Mouse (Mus musculus) liver, embryonic 11.5 days (tissue): ENCODE measurements at regions not wholly inside any gene's neighbourhood (a gene's known extent, or its start where the extent isn't known, plus 50 kb on each side); places are given as distances from the start of the nearest gene placed in this dataset.

Experiments
- ATAC-seq: fragments of 200-750 bp; cut with Nextera tagmentation; replicated peaks from 2 replicates; pipeline ENCODE4 v1.8.0; 2017; ENCODE audit warnings: moderate number of reproducible peaks, mild to moderate bottlenecking, moderate TSS enrichment, moderate library complexity; ENCODE audit not compliant: low FRiP score
- DNase-seq: peaks from one replicate; pipeline ENCODE4 v3.0.0-alpha.2; 2017; ENCODE audit warnings: low spot score
- H3K27ac ChIP-seq: fragments of 300-500 bp; sonication (generic); 2 replicates; pipeline ENCODE4 v1.5.1; 2014; ENCODE audit warnings: mild to moderate bottlenecking, low read depth, low read length, control low read depth
- H3K27me3 ChIP-seq: fragments of 300-500 bp; sonication (generic); replicated peaks from 2 replicates; pipeline ENCODE4 v1.6.1; 2014; ENCODE audit warnings: low read length, mixed read lengths; ENCODE audit not compliant: control insufficient read depth, insufficient read depth
- H3K36me3 ChIP-seq: fragments of 300-500 bp; sonication (generic); 2 replicates; pipeline ENCODE4 v1.6.1; 2014; ENCODE audit warnings: mild to moderate bottlenecking, low read length, moderate library complexity, mixed read lengths; ENCODE audit not compliant: control insufficient read depth, insufficient read depth
- H3K4me1 ChIP-seq: fragments of 300-500 bp; sonication (generic); replicated peaks from 2 replicates; pipeline ENCODE4 v1.6.1; 2014; ENCODE audit warnings: low read length, mixed read lengths; ENCODE audit not compliant: control insufficient read depth, insufficient read depth
- H3K4me2 ChIP-seq: fragments of 300-500 bp; sonication (generic); 2 replicates; pipeline ENCODE4 v1.6.1; 2014; ENCODE audit warnings: mild to moderate bottlenecking, control low read depth, moderate library complexity
- H3K4me3 ChIP-seq: fragments of 300-500 bp; sonication (generic); 2 replicates; pipeline ENCODE4 v1.5.1; 2014; ENCODE audit warnings: low read depth, low read length, control low read depth
- H3K9ac ChIP-seq: fragments of 300-500 bp; sonication (generic); 2 replicates; pipeline ENCODE4 v1.6.1; 2014; ENCODE audit warnings: low read depth, low read length, control low read depth
- H3K9me3 ChIP-seq: fragments of 300-500 bp; sonication (generic); 2 replicates; pipeline ENCODE4 v1.6.1; 2016; ENCODE audit warnings: low read length, inconsistent platforms, mixed read lengths; ENCODE audit not compliant: control insufficient read depth
- whole genome bisulfite sequencing: fragments of 180-500 bp; shearing (Covaris S2); extraction: QIAGEN DNeasy Blood & Tissue Kit; methylation state at CpG from one replicate; pipeline ENCODE4 v1.1.7; 2014; 5-methylcytosine and 5-hydroxymethylcytosine counted together

DNA sequence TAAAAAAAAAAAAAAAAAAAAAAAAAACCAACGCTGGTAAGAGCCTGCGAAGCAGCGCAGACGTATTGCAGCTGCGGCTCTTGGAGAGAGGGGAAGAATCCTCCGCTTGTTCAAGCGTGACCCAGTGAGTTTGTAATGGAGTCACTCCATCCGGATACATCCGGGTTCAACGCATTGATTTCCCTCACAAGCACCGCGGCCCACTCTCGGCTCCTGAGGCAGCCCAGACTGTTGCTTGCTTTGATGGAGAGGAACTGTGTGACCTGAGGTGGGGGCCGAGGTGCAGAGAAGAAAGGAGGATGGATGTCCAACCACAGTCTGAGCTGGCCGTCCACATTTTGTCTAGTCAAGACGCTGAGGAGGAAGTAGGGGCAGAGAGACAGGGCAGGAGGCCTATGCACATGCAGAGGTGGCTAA lies 68.0 kb upstream of the Arhgap5 start:
- H3K4me1 ChIP-seq, result no peaks in the 10 kb centered on the region
- H3K36me3 ChIP-seq, result no peaks in the 10 kb centered on the region
- no peak overlapping the region for H3K27ac ChIP-seq
- H3K27me3 ChIP-seq, result no peaks in the 10 kb centered on the region
- H3K9me3 ChIP-seq, result no peaks in the 10 kb centered on the region
- WGBS, result 83% methylated on average over 16 of the region's 16 CpGs
- no peak overlapping the region for H3K4me2 ChIP-seq
- H3K4me3 ChIP-seq, result no peak overlapping the region
- H3K9ac ChIP-seq, result no peak overlapping the region
- ATAC-seq, result no peak
- no peak for DNase-seq

DNA sequence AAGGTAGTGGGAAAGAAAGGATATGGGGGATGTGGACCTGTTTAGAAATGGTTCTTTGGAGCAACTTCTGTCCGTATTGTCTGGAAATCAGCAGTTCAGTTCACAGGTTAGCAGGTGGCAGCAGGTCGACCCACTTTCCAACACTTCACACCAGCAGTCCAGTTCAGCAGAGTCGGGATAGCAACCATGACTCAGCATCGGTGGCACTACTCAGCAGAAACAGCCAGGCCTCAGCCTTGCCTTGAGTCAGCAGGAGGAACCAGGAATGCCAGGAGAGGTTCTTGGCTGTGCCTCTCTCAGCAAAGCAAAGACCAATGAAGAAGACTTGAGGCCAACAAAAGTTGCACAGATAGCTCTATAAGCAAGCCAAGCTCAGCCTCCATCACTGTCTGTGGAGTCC lies 66.8 kb upstream of the Arhgap5 start:
- no peaks in the 10 kb centered on the region for H3K36me3 ChIP-seq
- H3K4me2 ChIP-seq, result no peak overlapping the region
- no peak overlapping the region for H3K4me3 ChIP-seq
- no peaks in the 10 kb centered on the region for H3K9me3 ChIP-seq
- no peak for ATAC-seq
- DNase-seq, result no peak
- no peaks in the 10 kb centered on the region for H3K4me1 ChIP-seq
- no peak overlapping the region for H3K27ac ChIP-seq
- no peaks in the 10 kb centered on the region for H3K27me3 ChIP-seq
- WGBS, result 81% methylated on average over 4 of the region's 4 CpGs
- no peak overlapping the region for H3K9ac ChIP-seq

GRCm38 (mm10) chr12:52439241-52439640 lies 64.5 kb upstream of the Arhgap5 start:
- DNase-seq (no peak), ATAC-seq (no peak)
- Histone ChIP-seq H3K36me3 (no peaks in the 10 kb centered on the region), H3K27ac (no peak overlapping the region), H3K9ac (no peak overlapping the region), H3K4me1 (no peaks in the 10 kb centered on the region), H3K4me2 (no peak overlapping the region), H3K4me3 (no peak overlapping the region), H3K27me3 (no peaks in the 10 kb centered on the region), H3K9me3 (no peaks in the 10 kb centered on the region)
- 82% methylated on average over 1 of the region's 1 CpGs for WGBS

DNA sequence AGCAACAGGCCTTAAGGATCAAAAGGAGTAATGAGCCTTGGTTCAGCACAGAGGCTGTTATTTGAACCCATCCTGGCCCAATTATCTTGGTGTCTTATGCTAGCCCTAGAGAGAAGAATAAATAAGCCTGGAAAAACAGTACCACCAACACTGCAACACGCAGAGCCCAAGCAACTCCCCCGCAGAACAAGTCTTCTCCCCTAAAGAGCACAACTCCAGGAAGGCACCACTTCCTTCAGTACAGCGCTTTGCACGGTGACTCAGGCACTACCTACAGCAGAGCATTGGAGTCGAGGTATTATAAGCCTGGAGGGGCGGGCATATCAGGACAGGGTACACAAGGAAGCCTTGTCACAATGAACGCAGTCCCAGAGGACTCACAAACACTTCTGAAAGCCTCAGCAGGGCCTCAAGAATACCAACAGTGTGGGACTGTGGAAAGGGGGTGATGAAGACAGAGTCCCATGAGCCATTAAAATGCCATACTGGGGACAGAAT lies 62.9 kb upstream of the Arhgap5 start:
- H3K4me3 ChIP-seq, result no peak overlapping the region
- WGBS, result 66% methylated on average over 7 of the region's 7 CpGs
- no peaks in the 10 kb centered on the region for H3K4me1 ChIP-seq
- no peaks in the 10 kb centered on the region for H3K9me3 ChIP-seq
- DNase-seq (no peak), ATAC-seq (no peak)
- no peaks in the 10 kb centered on the region for H3K27me3 ChIP-seq
- H3K36me3 ChIP-seq, result no peaks in the 10 kb centered on the region
- H3K4me2 ChIP-seq, result no peak overlapping the region
- H3K9ac ChIP-seq, result no peak overlapping the region
- H3K27ac ChIP-seq, result no peak overlapping the region

- no peak overlapping the region for H3K4me2 ChIP-seq
- no peaks in the 10 kb centered on the region for H3K9me3 ChIP-seq
- 83% methylated on average over 5 of the region's 5 CpGs for WGBS
- DNase-seq, result no peak
- H3K27me3 ChIP-seq, result no peaks in the 10 kb centered on the region
- H3K9ac ChIP-seq, result no peak overlapping the region
- no peak for ATAC-seq
- H3K4me3 ChIP-seq, result no peak overlapping the region
- no peaks in the 10 kb centered on the region for H3K4me1 ChIP-seq
- H3K36me3 ChIP-seq, result no peaks in the 10 kb centered on the region
- H3K27ac ChIP-seq, result no peak overlapping the region
Measured at GRCm38 (mm10) chr12:52442337-52442736, 61.4 kb upstream of the Arhgap5 start.

DNA sequence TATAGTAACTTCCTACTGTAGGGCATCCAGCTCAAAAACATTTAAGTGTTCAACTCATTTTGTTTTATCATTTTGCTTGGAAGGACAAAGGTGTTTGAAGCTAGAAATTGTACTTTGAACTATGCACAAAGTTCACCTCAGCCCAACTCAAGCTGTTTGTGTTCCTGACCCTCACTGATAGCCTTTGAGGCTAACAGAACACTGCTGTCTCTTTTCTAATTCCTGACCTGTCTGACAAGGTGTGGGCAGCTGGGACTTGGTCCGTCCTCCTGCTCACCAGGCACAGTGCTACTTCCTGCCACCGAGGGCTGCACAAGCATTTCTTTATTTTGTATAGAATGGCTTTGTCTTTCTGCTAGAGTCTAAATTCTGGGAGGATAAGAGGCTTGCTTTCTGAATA lies 58.0 kb upstream of the Arhgap5 start:
- ATAC-seq (no peak), DNase-seq (no peak)
- Histone ChIP-seq H3K9me3 (no peaks in the 10 kb centered on the region), H3K27me3 (no peaks in the 10 kb centered on the region), H3K9ac (no peak overlapping the region), H3K4me2 (no peak overlapping the region), H3K36me3 (no peaks in the 10 kb centered on the region), H3K27ac (no peak overlapping the region), H3K4me3 (no peak overlapping the region), H3K4me1 (no peaks in the 10 kb centered on the region)
- WGBS, result 48% methylated on average over 2 of the region's 2 CpGs

DNA sequence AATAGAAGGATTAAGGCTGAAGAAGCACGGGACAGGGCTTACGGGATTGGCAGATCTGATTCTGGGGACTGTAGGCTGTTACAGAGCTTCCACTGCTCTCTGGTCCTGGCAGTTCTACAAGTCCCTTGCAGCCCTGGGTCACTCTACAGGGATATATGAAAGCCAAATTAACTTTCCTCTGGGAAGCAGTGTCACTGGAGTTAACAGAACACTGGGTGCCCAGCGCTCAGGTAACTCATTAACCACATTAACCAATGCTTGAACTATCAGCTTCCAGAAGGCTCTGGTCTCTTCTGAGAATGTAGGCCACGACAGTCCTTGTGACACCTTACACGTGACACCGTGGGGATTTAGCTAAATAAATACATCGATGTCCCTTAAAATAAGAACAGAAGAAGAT lies 57.3 kb upstream of the Arhgap5 start:
- H3K9ac ChIP-seq, result no peak overlapping the region
- no peak overlapping the region for H3K4me3 ChIP-seq
- WGBS, result 77% methylated on average over 7 of the region's 7 CpGs
- H3K36me3 ChIP-seq, result no peaks in the 10 kb centered on the region
- H3K4me1 ChIP-seq, result no peaks in the 10 kb centered on the region
- H3K27ac ChIP-seq, result peak overlapping the region; percentile 32; the same call in 1 of the 2 replicates
- DNase-seq (no peak), ATAC-seq (peak; percentile 49; the same call in 1 of the 2 replicates)
- H3K9me3 ChIP-seq, result no peaks in the 10 kb centered on the region
- no peak overlapping the region for H3K4me2 ChIP-seq
- H3K27me3 ChIP-seq, result no peaks in the 10 kb centered on the region

DNA sequence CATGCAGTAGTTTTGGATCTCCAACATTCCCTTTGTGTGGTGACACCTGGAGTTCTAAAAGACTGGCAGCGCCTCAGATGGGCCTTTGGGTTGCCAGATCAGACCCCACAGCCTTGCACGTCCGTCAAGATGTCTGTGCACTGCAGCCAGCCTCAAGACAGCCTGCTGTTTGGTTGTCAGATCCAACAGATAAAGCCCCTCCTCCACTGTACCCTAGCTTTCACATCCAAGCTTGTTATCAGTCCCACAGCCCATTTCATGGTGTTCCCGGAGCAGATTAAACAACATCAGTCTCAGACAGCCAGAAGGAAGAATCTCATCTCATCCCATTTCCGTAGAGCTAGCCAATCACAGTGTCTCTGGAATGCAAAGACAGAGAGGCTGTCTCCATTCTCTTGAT lies 56.3 kb upstream of the Arhgap5 start:
- Histone ChIP-seq H3K4me2 (no peak overlapping the region), H3K4me1 (no peaks in the 10 kb centered on the region), H3K36me3 (no peaks in the 10 kb centered on the region), H3K9me3 (no peaks in the 10 kb centered on the region), H3K4me3 (no peak overlapping the region), H3K27ac (no peak overlapping the region), H3K27me3 (no peaks in the 10 kb centered on the region), H3K9ac (no peak overlapping the region)
- 54% methylated on average over 5 of the region's 5 CpGs for WGBS
- DNase-seq, result no peak
- ATAC-seq, result no peak

DNA sequence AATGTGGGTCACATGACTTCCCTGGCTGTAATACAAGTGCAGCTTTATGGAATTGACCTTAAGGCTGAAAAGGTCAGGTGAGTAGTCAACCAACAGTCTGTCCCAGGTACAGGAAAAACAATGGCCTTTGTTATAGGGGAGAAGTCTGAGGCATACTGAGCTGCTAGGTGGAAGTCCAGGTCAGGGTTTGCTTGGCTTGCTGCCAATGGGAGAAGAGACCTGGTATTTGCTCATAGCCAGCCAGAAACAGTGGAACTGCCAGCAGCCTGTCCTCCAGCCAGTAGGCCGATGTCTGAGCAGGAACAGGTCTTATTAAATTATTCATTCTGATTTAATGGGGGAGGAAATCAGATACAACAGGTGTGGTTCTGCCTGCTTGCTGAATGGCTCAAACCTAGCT lies 55.6 kb upstream of the Arhgap5 start:
- H3K27ac ChIP-seq, result no peak overlapping the region

More for the DNA sequence above, 55.6 kb upstream of the Arhgap5 start:
- Histone ChIP-seq H3K9ac (no peak overlapping the region), H3K4me3 (no peak overlapping the region), H3K4me1 (no peaks in the 10 kb centered on the region), H3K9me3 (no peaks in the 10 kb centered on the region), H3K4me2 (no peak overlapping the region), H3K27me3 (no peaks in the 10 kb centered on the region), H3K36me3 (no peaks in the 10 kb centered on the region)
- WGBS, result 79% methylated on average over 1 of the region's 1 CpGs
- DNase-seq (no peak), ATAC-seq (no peak)
